Mouse (Mus musculus): ENCODE measurements around the gene Lmna. TPM values are rescaled to one million over a fixed set of nuclear protein-coding genes. Genes with fewer than 3 reads are reported as not detected.

Gene Lmna
- polyA plus RNA-seq, 1 experiment from 2014 or later, result 96.7 TPM

GRCm38 (mm10) chr3:88532689-88533511 is 23.1 kb upstream of the Lmna start:
- H3K36me3 ChIP-seq (ENCODE audit: inconsistent target), result no peaks in the 10 kb centered on the region
- no peak overlapping the region for H3K4me3 ChIP-seq (ENCODE audit: inconsistent target)
- WGBS (ENCODE audit: missing documents), result 8% methylated on average over 40 of the region's 40 CpGs
- H3K27ac ChIP-seq, result no peak overlapping the region
- H3K79me2 ChIP-seq (ENCODE audit: inconsistent target), result no peaks in the 10 kb centered on the region

GRCm38 (mm10) chr3:88532299-88532674 is 22.5 kb upstream of the Lmna start, which contains the start of gene Mex3a:
Gene Mex3a, plus strand, starts transcription at chr3:88532395.
- 2% methylated on average over 28 of the region's 31 CpGs for WGBS (ENCODE audit: missing documents)
- no peaks in the 10 kb centered on the region for H3K36me3 ChIP-seq (ENCODE audit: inconsistent target)
- peak within 1 kb of the TSS; percentile 13; the same call in 1 of the 2 replicates for H3K27ac ChIP-seq

GRCm38 (mm10) chr3:88531348-88532298 is 21.9 kb upstream of the Lmna start:
- Histone ChIP-seq H3K4me3 (ENCODE audit: inconsistent target) (peak overlapping the region; percentile 61), H3K27ac (peak overlapping the region; percentile 13; the same call in 1 of the 2 replicates), H3K36me3 (ENCODE audit: inconsistent target) (no peaks in the 10 kb centered on the region), H3K79me2 (ENCODE audit: inconsistent target) (no peaks in the 10 kb centered on the region)
- 1% methylated on average over 56 of the region's 63 CpGs for WGBS (ENCODE audit: missing documents)

More at GRCm38 (mm10) chr3:88532299-88532674, 22.5 kb upstream of the Lmna start, which contains the start of gene Mex3a:
- no peaks in the 10 kb centered on the region for H3K79me2 ChIP-seq (ENCODE audit: inconsistent target)
- peak within 1 kb of the TSS; percentile 61 for H3K4me3 ChIP-seq (ENCODE audit: inconsistent target)

GRCm38 (mm10) chr3:88530082-88530864 is 20.5 kb upstream of the Lmna start:
- no peaks in the 10 kb centered on the region for H3K79me2 ChIP-seq (ENCODE audit: inconsistent target)
- H3K27ac ChIP-seq, result no peak overlapping the region
- 76% methylated on average over 11 of the region's 11 CpGs for WGBS (ENCODE audit: missing documents)
- H3K36me3 ChIP-seq (ENCODE audit: inconsistent target), result no peaks in the 10 kb centered on the region
- no peak overlapping the region for H3K4me3 ChIP-seq (ENCODE audit: inconsistent target)

- Histone ChIP-seq H3K79me2 (ENCODE audit: inconsistent target) (no peaks in the 10 kb centered on the region), H3K4me3 (ENCODE audit: inconsistent target) (no peak overlapping the region), H3K36me3 (ENCODE audit: inconsistent target) (no peaks in the 10 kb centered on the region), H3K27ac (no peak overlapping the region)
- 96% methylated on average over 7 of the region's 7 CpGs for WGBS (ENCODE audit: missing documents)
Observed at GRCm38 (mm10) chr3:88529204-88530000, 19.6 kb upstream of the Lmna start.

- WGBS (ENCODE audit: missing documents), result 95% methylated on average over 11 of the region's 11 CpGs
- Histone ChIP-seq H3K4me3 (ENCODE audit: inconsistent target) (no peak overlapping the region), H3K27ac (no peak overlapping the region), H3K36me3 (ENCODE audit: inconsistent target) (no peaks in the 10 kb centered on the region), H3K79me2 (ENCODE audit: inconsistent target) (no peaks in the 10 kb centered on the region)
Observed at GRCm38 (mm10) chr3:88528646-88529045, 18.9 kb upstream of the Lmna start.

GRCm38 (mm10) chr3:88527565-88527964 is 17.8 kb upstream of the Lmna start:
- 87% methylated on average over 8 of the region's 8 CpGs for WGBS (ENCODE audit: missing documents)
- Histone ChIP-seq H3K4me3 (ENCODE audit: inconsistent target) (no peak overlapping the region), H3K36me3 (ENCODE audit: inconsistent target) (no peaks in the 10 kb centered on the region), H3K27ac (no peak overlapping the region), H3K79me2 (ENCODE audit: inconsistent target) (no peaks in the 10 kb centered on the region)

GRCm38 (mm10) chr3:88526157-88527131 is 16.7 kb upstream of the Lmna start:
- 39% methylated on average over 17 of the region's 17 CpGs for WGBS (ENCODE audit: missing documents)
- no peaks in the 10 kb centered on the region for H3K79me2 ChIP-seq (ENCODE audit: inconsistent target)
- H3K4me3 ChIP-seq (ENCODE audit: inconsistent target), result no peak overlapping the region
- no peaks in the 10 kb centered on the region for H3K36me3 ChIP-seq (ENCODE audit: inconsistent target)
- H3K27ac ChIP-seq, result no peak overlapping the region

- Histone ChIP-seq H3K79me2 (ENCODE audit: inconsistent target) (no peaks in the 10 kb centered on the region), H3K27ac (no peak overlapping the region), H3K4me3 (ENCODE audit: inconsistent target) (no peak overlapping the region), H3K36me3 (ENCODE audit: inconsistent target) (no peaks in the 10 kb centered on the region)
- 83% methylated on average over 5 of the region's 5 CpGs for WGBS (ENCODE audit: missing documents)
Observed at GRCm38 (mm10) chr3:88525021-88525420, 15.3 kb upstream of the Lmna start.

GRCm38 (mm10) chr3:88523027-88523426 is 13.3 kb upstream of the Lmna start:
- WGBS (ENCODE audit: missing documents), result 91% methylated on average over 8 of the region's 8 CpGs
- H3K4me3 ChIP-seq (ENCODE audit: inconsistent target), result no peak overlapping the region
- no peaks in the 10 kb centered on the region for H3K36me3 ChIP-seq (ENCODE audit: inconsistent target)
- no peak overlapping the region for H3K27ac ChIP-seq
- no peaks in the 10 kb centered on the region for H3K79me2 ChIP-seq (ENCODE audit: inconsistent target)

GRCm38 (mm10) chr3:88521803-88522331 is 12.1 kb upstream of the Lmna start:
- 5% methylated on average over 9 of the region's 9 CpGs for WGBS (ENCODE audit: missing documents)
- Histone ChIP-seq H3K4me3 (ENCODE audit: inconsistent target) (no peak overlapping the region), H3K79me2 (ENCODE audit: inconsistent target) (no peaks in the 10 kb centered on the region), H3K36me3 (ENCODE audit: inconsistent target) (no peaks in the 10 kb centered on the region), H3K27ac (no peak overlapping the region)

GRCm38 (mm10) chr3:88521156-88521555 is 11.4 kb upstream of the Lmna start:
- Histone ChIP-seq H3K4me3 (ENCODE audit: inconsistent target) (no peak overlapping the region), H3K27ac (no peak overlapping the region), H3K36me3 (ENCODE audit: inconsistent target) (no peaks in the 10 kb centered on the region), H3K79me2 (ENCODE audit: inconsistent target) (no peaks in the 10 kb centered on the region)
- WGBS (ENCODE audit: missing documents), result 87% methylated on average over 6 of the region's 6 CpGs

Data from macrophage (primary cell).